Mouse (Mus musculus) Muller cell, postnatal 12 days (primary cell): ENCODE results near the gene Rpl9.

ENCODE experiments used
- DNase-seq: peaks from one replicate; pipeline ENCODE4 v3.0.0-alpha.2; 2015; ENCODE audit errors: inconsistent ontology term

Rpl9 gene

DNA sequence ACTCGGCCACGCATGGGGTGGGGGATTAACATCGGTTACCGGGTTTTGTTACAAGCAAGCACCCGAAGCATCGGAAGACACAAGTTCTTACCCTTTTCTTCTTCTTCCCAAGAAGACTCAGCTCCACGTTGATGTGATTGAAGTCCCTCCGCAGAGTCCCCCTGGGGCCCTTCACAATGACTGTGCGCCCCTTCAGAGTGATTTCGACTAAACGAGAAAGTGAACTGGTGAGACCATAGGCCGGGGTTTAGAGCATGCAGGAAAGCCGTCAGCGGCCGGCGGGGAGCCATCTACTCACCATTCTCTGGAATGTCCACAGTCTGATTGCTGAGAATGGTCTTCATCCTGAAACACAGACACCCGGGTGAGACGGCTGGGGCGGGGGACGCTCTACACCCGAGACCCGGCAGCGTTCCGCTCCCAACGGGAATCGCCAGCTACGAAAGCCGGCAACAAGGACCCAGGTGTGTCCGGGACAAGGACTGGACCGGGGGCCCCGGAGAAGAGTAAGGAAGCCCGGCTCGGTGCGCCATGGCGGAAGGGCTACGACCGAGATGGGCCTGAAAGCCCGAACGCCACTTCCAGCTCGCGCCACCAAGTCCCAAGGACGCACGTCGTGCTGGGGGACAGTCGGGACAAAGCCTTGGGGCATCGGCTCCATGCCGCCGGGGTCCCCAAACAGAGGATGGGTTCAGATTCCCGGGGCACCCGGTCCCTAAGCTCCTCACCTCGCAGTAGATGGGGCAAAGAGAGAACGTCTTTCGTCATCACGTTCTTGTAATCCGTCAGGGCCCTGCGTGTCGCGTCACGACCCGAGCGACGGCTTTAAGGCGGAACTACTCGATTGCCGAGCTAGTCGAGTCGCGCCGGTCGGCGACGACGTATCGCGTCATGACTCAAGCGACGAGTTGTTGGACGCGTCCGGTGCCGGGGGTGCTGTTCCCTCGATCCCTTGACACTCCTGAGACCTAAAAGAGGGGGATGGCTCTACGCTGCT lies at the start of gene Rpl9, which contains the start of gene Lias:
Rpl9 (minus strand) TSS at position 797 of the 997 bp plus-strand sequence.
Lias (plus strand) TSS at position 850 of the 997 bp plus-strand sequence.
- DNase-seq = peak; percentile 97

DNA sequence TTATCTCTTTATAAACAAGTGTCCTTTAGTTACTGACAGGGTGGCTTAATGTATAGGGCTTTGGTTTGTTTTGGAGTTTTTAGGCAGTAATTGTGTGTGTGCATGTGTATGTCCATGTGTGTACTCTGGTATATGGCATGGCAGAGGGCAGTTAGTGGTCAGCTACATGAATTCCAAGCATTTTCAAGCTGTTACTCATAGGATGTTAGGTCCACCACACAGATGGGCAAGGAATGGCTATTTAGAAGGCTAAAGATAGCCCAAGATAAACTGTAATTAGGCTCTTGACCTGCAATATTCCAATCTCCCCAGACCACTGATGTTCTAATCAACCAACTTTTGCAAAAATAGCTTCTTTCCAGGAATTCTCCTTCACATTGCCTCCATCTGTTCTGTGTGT lies 46.8 kb upstream of the Rpl9 start:
- DNase-seq = peak; percentile 68

DNA sequence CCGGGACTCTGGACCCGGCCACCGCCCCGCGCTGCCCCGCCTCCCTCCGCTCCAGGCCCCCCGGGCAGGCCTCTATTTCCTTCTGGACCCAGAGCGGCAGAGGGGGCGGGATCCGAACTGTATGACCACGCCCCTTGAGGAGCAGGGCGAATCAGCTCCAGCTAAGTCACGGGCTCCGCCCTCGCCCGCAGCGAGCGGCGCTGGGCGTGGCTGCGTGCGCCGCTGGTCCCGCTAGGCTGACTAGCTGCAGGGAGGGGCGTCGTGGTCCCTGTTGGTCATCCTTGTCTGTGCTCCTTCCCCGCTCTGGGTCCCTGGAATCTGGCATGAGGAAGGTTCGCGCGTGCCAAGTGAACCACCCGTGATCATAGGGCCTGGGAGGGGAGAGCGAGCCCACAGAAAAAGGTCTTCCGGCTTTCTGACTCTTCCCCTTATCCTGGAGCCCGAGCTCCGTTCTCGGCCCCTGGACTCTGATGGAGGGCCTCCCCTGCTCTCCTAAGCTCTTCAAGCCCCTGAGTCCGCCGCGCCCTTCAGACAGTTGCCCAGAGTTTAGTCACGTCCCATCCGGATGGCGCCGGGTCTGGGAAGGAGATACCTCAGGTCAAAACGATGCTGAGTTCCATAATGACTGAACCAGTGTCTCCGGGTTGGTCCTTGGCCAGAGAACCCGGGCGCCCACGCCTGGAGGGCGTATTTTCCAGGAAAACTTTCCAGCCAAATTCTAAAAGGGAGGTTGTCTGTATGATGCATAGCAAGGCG lies 44.7 kb upstream of the Rpl9 start, which contains the start of gene Ugdh:
Ugdh (minus strand) TSS at position 144 of the 756 bp plus-strand sequence.
- DNase-seq = peak; percentile 100

DNA sequence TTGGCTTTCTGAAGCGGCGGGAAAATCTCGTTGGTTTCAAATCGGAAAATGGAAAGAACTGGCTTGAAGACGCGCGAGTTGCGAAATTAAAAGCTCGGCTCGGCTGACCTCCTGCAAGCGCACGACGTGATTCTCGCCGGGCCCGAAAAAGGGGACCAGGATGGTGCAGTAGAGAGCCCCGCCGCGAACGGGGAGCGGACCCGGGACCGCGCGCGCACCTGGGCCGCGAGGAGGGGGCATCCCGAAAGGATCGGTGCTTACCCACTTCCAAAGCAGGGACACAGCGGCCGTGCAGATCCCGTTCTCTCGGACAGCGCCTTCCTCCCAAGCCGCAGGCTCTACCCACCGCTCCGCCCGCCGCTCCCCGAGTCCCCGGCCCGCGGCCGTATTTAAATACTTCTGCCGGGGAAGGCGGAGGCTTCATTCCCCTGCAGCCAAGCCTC lies 44.1 kb upstream of the Rpl9 start:
- no peak for DNase-seq

DNA sequence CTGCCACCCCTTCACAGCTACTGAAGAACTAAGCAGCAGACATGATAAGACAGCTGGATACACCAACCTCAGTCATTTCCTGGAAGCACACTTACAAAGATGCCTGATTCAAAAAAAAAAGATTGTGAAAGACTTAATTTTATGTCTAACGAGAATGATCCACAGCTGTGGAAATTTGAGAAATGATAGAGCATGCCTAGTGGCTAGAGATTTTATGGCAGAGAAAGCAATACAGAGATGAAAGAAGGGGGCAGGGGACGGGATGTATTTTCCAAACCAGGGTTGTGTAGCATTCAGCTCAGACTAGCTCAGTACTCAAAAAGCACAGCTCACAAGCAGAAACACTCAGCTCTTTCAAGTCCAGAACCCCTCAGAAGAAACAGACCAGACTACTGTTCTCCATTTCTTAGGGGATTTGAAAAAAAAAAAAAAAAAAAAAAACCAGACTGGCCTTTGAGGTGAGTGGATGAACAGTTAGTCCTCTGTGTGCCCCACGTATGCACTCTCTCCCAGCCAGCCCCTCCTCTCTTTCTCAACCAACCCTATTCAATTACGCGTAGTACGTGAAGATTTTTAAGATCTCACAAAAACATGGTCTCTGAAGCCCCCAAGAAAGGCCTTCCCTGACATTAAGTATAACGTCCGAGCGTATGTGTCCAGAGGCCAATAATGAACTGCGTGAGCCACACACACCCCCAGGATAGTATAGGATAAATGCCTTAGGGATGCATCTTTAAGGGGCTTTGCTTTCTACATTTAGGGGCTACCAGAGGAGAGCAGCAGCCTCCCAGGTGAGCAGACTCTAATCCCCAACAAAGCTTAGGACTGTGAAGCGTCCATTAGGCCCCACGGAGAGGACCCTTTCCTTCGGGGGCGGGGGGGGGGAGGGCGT lies 43.5 kb upstream of the Rpl9 start:
- DNase-seq = peak; percentile 34

DNA sequence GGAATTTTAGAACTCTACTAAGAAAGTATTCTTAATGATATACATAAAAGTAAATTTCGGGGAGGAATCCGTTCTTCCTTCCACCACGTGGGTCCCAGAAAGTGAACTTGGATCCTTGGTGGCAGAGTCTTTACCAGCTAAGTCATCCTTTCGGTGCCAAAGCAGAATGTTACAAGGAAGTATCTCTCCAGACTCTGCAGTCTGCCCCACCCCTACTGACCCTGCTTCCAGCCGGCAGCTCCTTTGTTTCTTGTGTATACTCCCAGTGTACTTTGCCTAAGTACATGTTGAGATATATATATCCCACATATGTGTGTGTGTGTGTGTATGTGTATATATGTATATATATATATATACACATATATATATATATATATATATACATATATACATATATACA lies 38.2 kb upstream of the Rpl9 start:
- DNase-seq = no peak

DNA sequence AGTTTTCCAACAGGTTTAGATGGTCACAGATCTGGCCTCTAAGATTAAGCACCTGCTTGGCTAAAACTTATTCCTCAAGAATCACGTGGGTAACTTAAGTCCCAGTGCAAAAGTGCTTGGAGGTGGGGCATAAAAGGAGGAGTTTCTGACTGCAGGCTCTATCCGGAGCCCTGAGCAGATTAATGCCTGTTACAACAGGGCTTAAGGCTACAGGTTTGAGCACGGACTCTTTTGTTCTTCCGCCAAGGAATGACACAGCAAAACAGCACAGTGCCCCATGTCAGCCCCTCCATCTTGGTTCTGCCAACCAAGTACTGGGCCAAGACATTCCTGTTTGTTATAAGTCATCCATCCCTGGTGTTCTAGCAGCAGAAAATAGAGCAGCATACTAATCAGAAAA lies 37.1 kb upstream of the Rpl9 start:
- no peak for DNase-seq

DNA sequence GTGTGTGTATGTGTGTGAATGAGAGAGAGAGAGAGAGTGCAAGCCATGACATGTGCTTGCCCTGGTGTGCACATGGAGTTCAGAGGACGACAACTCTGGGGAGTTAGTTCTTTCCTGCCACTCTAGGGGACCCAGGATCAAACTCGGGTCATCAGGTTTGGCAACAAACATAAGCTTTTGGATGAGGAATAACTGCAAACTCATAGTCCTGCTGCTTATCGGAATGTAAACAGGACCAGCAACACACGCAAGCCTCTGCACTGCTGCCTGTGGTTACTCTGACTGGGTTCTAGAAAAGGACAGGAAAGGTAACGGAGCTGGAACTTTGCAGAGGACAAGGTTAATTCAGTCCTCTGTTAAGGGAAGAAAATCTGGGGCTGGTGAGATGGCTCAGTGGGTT lies 34.0 kb upstream of the Rpl9 start:
- no peak for DNase-seq

DNA sequence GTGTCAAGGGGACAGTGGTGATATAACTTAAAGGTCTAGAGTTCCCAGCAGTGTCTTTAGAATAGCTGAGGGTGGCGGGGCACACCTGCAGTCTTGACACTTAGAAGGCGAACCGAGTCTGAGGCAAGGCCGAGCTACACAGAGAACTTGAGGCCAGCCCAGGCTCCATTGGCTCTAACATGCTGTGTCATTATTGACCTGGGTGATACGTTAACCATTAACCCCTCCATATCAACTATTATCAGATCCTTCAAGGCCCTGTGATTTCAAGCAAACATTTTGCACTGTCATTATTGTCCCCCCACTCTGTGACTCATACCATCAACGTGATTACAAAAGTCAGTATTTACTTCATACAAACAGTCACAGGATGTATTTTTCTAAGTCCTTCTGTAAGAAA lies 33.0 kb upstream of the Rpl9 start:
- no peak for DNase-seq

DNA sequence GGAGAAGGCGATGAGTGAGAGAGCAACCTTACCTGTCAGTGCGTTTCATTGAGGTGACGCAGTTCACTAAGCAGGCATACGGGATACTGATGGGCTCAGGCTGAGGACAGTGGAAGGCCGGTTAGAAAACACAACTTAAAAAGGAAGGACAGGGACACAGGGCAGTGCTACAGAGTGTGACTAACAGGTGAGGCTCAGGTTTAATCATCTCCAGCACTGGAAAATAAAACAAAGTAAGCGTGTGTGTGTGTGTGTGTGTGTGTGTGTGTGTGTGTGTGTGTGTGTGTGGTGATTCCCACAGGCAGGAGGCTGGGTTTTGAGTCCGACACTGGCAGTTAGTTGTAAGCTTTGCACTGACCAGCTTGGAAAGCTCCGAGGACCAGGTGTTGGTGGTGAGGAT lies 31.6 kb upstream of the Rpl9 start:
- no peak for DNase-seq

DNA sequence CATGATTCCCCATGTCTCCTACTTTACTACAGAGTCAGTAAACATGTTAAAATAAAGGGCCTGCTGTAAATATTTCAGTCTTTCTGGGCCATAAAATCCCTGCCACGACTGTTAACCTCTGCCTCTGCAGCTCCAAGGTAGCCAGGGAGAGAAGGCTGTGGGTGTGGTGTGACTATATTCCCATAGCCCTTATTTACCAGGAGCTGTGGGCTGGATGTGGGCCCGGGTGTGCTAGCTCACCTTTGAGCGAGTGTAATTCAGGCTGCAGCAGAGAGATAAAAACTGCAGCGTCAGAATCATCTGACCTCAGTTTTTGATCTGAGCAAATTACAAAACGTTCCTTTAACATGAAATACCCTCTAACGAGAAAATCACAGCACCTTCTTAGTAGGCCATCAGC lies 29.6 kb upstream of the Rpl9 start:
- no peak for DNase-seq

DNA sequence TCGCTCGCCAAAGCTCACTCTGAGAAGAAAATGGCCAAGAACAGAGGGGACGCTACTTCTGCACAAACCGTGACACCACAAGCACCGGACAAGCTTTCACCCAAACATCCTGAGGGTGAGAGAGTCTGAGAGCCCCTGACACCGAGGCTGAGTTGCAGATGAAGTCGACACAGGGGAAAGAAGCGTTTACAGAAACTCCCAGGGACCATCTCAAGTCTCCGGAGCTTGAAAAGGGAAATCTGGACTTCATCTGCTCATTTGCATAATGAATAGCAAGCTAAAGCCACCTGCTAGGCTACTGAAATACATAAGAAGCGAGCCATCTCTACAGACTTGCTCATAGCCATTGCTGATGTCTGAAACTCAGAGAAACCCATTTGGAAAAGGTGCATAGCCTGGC lies 27.9 kb upstream of the Rpl9 start:
- DNase-seq = no peak

DNA sequence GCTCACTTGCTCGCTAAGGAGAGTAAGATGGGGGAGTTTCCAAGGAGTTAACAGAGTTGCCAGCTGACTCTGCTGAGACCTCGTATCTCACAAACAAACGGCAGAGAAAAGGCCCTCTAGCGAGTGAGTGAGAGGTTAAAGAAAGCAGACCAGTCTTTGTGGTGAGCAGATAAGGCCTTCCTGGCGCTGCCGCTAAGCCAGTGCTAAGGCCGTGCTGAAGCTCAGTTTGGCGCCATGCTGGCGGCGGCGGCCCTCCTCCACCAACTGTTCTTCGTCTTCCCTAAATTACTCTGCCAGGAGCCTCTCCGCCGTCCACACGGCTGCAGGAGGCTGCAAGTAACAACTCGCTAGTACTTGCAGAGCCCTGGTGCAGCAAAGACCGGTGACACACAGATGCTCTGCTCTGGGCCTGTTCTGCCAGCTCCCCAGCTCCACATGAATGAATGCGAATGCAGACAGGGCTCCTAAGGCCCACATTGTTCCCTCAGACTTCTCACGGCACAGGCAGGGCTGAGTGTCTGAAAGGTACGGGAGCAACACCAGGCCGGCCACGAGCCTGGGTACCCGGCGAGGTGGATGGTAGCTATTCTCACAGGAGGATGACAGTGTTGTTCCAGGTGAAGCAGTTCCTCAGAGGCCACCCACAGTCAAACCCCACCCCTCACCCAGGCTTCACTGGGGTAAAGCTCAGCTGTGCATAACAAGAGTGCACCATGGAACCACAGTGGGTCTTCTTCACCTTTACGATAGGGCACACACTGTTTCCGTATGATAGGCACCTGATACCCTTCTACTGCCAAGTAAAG lies 24.6 kb upstream of the Rpl9 start:
- DNase-seq = peak; percentile 20

DNA sequence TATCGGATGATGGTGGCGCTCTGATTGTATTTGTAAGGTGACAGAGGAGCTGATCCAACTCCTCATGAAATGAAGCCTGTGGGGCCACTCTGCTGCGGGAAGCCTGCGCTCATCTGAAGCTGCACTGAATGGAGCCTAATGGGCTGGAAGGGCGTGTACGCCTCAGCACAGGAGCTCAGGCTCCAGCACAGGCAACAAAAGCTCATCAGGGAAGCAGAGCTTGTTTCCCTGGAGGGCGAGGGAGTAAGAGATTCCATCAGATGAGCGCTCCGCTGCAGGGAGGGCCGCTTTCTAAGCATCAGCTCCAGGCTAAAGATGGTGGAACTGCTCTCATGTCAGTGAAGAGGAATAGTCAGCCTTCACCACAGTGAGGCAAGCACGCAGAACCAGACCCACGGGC lies 16.7 kb upstream of the Rpl9 start:
- DNase-seq = no peak

DNA sequence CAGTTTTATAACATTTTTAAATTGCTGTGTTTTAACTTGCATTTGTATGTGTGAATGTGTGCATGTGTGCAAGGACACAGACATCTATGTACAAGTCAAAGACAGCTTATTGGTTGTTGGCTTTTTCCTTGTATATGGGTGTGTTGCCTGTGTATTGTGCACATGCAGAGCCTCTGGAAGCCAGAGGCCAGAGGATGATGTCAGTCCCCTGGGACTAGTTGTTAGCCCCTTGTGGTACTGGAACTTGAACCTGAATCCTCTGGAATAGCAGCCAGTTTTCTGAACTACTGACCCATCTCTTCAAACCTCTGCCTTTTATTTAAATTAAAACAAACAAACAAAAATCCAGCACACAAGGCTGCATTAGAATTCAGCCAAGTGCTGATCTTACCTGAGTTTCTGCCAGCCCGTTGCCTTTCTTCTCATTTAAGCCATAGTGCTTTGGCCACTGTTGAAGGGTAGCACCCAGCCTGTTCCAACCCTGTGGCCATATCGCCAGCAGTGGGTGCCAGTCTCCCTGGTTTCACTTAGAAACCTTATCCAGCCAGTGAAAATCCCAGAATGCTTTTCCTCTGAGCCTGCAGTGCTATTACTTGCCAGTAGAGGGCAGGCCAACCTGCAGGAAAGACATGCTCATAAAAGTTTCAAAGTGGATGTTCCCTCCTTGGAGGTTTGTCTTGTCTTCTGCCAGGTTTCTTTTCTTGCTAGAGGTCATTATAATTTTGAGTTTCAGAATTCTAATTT lies 10.2 kb upstream of the Rpl9 start:
- peak; percentile 66 for DNase-seq

DNA sequence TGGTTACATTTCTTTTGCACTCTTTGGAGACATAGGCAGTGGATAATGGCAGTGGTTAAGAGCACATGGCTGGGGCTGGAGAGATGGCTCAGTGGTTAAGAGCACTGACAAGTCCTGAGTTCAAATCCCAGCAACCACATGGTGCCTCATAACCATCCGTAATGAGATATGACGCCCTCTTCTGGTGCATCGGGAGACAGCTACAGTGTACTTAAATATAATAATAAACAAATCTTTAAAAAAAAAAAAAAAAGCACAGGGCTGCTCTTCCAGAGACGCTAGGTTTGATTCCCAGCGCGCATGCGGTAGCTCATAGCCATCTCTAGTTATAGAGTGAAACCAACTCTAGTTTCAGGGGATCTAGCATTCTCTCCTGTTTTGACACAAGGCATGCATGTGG lies 3.2 kb upstream of the Rpl9 start:
- DNase-seq = no peak

DNA sequence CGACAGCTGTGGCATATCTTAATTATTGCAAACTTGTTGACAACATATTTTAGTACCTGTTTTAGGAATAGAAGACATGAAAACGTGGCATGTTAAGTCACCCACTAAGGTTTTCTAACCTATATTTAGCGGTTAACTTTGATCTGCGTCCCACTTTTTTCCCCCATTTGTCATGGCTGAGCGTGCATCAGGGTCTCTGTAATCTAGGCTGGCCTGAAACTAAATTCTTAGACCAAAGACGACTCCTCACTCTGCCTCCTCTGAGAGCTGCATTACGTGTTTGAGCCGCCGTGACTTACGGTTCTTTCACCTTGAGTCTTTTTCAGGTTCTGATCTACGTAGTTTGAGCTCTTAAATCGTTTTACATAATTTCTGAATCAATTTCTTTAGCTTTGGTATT lies 509 bp upstream of the Rpl9 start:
- no peak for DNase-seq

DNA sequence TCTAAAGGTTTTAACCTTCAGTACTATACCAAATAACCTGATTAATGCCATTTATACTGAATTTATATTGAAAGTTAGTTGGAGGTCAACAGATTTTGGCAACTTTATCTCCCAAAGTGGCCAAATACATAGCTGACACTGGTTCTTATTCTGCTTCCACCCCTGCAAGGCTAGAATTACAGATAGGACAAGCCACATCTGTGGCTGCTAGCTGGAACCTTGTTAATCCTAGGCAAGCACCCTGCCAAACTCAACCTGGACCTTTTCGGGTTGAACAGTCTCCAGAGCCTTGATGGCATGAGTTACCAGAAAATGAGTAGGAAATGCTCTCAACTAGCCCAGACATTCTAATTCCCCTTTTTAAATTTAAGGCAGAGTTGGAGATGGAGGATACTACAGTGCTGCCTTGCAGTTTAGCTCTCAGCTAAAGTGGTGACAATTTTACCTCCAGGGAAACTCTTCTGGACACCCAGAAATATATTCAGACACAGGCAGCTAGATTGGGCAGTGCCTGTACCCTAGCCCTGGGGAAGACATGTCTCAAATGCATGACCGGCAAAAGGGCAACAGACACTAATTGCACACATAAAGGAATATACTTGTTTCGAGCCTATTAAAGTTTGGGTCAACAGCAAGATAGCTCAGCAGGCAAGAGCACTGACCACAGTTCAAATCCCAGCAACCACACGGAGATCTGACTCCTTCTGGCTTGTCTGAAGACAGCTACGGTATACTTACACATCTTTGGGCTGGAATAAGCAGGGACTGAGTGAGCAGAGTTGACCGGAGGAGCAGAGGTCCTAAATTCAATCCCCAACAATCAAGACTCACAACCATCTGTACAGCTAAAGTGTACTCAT lies 4.0 kb downstream of the Rpl9 start:
- no peak for DNase-seq

DNA sequence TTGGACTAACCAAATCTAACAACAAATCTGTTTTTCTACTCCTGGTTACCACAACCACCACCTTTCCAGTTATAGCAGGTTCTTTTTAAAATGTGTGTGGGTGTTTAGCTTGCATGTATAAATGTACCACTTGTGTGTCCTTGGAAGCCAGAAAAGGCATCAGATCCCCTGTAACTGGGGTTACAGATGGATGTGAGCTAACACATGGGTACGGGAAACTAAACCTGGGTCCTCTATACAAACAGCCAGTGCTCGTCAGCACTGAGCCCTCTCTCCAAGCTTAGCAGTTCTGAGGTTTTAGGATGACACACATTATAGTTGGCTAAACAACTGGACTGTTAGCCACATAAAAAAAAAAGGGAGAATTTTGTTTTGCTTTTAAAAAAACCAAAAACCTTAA lies 5.5 kb downstream of the Rpl9 start:
- DNase-seq = no peak
